Mouse (Mus musculus) spleen, adult 12 weeks (tissue): ENCODE data around the gene Med29.
A peak's percentile ranks its signal among the peaks of the same experiment; 100 is the strongest.

Source experiments
- DNase-seq: peaks from one replicate; pipeline ENCODE4 v3.0.0; 2022; ENCODE audit warnings: low spot score

Med29 gene

DNA sequence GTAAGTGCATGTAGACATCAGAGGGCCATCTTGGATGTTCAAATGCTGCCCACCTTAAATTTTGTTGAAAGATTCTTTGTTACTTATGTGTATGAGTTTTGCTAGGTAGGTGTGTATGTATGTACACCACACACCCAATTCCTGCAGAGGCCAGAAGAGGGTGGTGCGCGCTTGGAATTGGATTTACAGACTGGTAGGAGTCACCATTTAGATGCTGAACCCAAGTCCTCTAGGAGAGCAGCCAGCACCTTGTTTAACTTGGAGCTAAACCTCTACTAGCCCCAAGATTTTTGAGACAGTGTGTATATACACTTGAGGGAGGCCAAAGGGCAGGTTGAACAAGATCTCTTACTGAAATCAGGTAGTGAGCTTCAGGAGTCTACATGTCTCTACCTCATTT is 39.2 kb downstream of the Med29 start:
- no peak for DNase-seq

- no peak for DNase-seq
Observed at GRCm38 (mm10) chr7:28351676-28352191, 40.8 kb downstream of the Med29 start.

DNA sequence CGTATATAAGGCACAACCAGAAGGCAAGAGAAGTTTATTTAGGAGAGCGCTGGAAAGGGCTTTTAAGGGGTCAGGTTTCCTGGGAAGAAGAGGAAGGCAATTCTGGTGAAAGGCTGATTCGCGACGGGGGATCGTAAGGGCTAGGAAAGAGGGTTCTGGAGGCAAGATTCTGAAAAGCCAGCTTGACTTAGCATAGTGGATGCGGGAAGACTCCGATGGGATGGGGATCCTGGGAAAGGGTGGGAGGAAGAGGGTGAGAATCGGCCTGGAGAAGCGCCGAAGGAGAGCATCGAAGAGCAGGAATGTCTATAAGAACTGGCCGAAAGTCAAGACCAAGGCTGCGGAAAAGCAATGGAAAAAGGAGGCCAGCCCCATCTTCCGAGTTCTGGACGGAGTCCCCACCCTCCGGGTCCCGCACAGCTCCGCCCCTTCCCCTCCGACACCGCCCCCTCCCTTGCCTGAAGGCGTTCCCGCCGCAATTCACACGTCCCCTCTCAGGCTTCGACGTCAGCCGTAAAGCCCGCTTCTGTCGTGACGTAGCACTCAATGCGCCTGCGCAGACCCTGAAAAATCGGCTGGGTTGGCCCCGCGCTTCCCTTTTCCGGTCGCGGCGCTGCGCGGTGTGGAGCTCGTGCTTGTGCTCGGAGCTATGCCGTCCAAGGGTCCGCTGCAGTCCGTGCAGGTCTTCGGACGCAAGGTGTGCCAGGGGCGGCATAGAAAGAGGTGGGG is 42.2 kb downstream of the Med29 start, which contains the start of gene Rps16:
Gene Rps16 (plus strand): TSS at position 498 of the 729 bp plus-strand sequence.
- peak; percentile 97 for DNase-seq

DNA sequence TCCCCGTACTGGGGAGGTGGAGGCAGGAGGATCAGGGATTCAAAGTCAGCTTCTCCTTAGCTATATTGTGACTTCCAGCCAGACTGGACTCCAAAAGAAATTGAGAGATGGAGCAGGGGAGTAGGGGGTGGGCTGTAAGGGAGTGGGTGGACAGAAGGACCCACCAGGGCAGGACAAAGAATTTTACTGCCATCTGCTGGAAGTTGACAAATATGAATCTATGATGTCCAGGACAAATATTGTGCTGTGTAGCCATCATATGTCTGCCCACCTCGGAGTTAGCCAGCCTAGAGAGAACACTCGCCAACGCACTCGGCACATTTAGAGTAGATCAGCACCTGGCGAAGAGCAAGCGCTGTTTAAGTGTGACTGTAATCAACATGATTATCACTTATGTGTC is 43.9 kb downstream of the Med29 start:
- no peak for DNase-seq

DNA sequence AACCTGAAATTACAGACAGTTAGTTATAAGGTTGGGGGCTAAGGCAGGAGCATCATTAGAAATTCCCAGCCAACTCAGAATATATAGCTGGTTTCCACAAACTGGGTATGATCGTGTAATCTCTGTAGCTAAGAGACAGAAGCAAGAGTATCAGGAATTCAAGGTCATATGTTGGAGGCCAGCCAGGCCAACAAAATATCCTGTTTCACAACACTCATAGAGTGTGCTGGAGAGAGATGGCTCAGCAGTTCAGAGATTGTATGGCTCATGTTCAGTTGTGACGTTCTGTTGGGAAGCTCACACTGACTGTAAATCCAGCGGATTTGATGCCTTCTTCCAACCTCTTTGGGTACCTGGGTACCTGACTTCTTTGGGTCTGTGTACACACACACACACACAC is 44.8 kb downstream of the Med29 start:
- DNase-seq: no peak

GRCm38 (mm10) chr7:28344637-28345036 is 47.9 kb downstream of the Med29 start:
- DNase-seq: peak; percentile 77

- no peak for DNase-seq
Observed at GRCm38 (mm10) chr7:28341381-28341780, 51.1 kb downstream of the Med29 start.

- peak; percentile 50 for DNase-seq
Observed at GRCm38 (mm10) chr7:28339213-28339917, 53.1 kb downstream of the Med29 start.

- peak; percentile 93 for DNase-seq
Observed at GRCm38 (mm10) chr7:28338108-28338998, 54.2 kb downstream of the Med29 start, which contains the start of gene Supt5. TSS of gene Supt5 (minus strand) at chr7:28338746.
